Mouse (Mus musculus) thymus, postnatal 10 days (tissue): ENCODE data around the gene Serpinb9e.
"Not testable (repeated sequence)": the region's sequence is repeated elsewhere in the genome, so short reads cannot be mapped to it uniquely, and the experiment has no call there.

Source experiments
- DNase-seq, 2 experiments: peaks; one replicate each; pipeline ENCODE4 v3.0.0; 2021; ENCODE audit warnings: low spot score in 2 of 2

Serpinb9e gene

GRCm38 (mm10) chr13:33249312-33249711, at the start of gene Serpinb9e:
Gene Serpinb9e (plus strand): TSS chr13:33249612.
- not testable (repeated sequence) for DNase-seq

GRCm38 (mm10) chr13:33199740-33200139, 49.7 kb upstream of the Serpinb9e start:
- DNase-seq: no peak

- DNase-seq: not testable (repeated sequence)
Observed at GRCm38 (mm10) chr13:33308631-33309030, 59.2 kb downstream of the Serpinb9e start.
